Mouse (Mus musculus): ENCODE results near the gene Gal3st3. TPM values are rescaled to one million over a fixed set of nuclear protein-coding genes. Genes with fewer than 3 reads are reported as not detected.
A peak's percentile ranks its signal among the peaks of the same experiment; 100 is the strongest.

Gene Gal3st3
- polyA plus RNA-seq (2014; fragmentation: Nextera tagmentation; extraction: Ambion mirVana), result 15.6 TPM in 2 replicates

DNA sequence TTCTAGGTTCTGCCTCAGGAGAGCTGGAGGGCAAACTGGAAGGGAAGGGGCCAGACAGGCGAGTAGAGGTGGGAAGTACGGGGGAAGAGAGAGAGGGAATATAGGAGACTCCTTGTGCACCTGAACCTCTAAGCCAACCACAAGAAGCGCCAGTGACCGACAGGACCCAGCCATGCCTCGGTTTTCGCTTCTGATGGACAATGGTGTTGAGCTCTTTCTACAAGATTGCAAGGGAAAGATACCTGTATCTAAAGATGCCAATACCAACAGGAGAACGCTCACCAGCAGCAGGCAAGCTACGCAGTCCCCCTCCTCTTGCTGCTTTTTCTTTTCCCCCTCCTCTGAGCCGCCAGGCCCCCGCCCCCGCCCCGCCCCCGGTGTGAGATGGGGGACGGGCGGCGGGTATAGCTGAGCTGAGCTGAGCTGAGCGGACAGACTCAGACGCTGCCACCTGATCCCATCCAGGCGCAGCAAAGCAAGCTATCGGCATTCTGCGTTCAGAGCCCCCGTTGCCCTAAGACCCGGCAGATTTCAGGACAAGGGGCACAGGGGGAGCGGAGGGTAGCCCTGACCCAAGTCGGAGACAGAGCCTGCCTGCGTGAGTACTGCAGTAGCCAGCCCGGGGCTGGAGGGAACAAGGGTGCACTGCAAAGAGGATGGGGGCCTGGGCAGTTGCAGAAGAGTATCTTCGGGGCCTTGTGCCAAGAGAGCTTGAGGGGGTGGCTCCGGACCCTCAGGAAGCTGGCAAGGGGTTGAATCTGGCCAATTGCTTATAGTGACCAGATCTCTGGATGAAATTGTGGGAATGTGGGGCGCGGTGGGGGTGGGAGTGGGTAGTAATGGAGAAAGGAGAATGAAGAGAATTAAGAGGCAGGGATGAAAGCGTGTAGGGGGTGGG lies at the start of gene Gal3st3:
Gal3st3 (plus strand) TSS at position 429 of the 898 bp plus-strand sequence.
- H3K4me1 ChIP-seq (ENCODE audit: control insufficient read depth, insufficient read depth, low read length), result peaks cover 19% of the 10 kb centered on the region
- 5% methylated on average over 32 of the region's 32 CpGs for whole genome bisulfite sequencing
- DNase-seq (ENCODE audit: low spot score, missing footprints) (peak; percentile 93), ATAC-seq (ENCODE audit: low FRiP score) (peak; percentile 54)
- peak within 1 kb of the TSS; percentile 87 for H3K9ac ChIP-seq (ENCODE audit: low read length)
- no peaks in the 10 kb centered on the region for H3K9me3 ChIP-seq (ENCODE audit: control insufficient read depth, low read length)
- peak within 1 kb of the TSS; percentile 58 for H3K4me3 ChIP-seq (ENCODE audit: low read depth, low read length)
- peak within 1 kb of the TSS; percentile 70 for H3K27ac ChIP-seq (ENCODE audit: low read depth, low read length)
- peak within 1 kb of the TSS; percentile 76 for H3K4me2 ChIP-seq
- peaks cover 2% of the 10 kb centered on the region; the same call in 1 of the 2 replicates for H3K36me3 ChIP-seq (ENCODE audit: control insufficient read depth, insufficient read depth, low read length)
- no peaks in the 10 kb centered on the region for H3K27me3 ChIP-seq (ENCODE audit: control insufficient read depth, insufficient read depth, low read length)

DNA sequence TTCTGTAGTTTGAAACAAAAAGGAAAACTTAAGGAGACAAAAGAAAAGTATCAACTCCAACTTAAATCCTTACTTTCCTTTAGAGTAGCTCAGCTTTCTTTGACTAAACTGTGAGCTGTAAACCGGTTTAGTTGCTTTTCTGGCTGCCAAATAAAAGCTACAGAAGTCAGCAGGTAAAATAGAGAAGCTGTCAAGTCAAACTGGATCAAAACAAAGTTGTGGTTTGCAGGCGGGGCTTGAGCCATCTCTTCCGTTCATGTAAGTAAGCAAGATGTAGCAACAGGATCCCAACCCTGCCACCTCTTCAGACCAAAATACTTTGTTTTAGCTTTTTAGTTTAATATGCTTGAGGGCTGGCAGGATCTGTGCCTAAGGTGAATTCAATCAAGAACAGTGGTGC lies 41.0 kb upstream of the Gal3st3 start:
- 52% methylated on average over 3 of the region's 3 CpGs for WGBS

DNA sequence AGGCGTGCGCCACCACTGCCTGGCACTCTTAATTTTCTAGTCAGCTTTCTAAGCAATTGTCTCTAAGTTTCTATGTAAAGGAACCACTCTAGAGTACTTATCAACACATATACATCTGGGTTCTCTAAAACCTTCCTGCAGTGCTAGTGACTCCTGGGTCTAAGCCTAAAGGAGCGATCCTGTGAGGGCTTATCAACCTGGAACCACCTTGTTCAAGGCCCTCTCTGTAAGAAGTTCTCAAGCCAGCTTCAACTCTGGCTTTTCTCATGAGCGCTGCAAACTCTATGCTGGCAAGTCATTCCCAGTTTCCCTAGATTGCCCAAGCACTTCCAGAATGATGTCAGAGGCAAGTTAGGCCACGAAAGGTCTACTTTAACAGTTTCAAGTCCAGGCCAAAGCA lies 31.1 kb upstream of the Gal3st3 start:
- Histone ChIP-seq H3K27ac (ENCODE audit: low read depth, low read length) (no peak overlapping the region), H3K4me3 (ENCODE audit: low read depth, low read length) (no peak overlapping the region), H3K4me1 (ENCODE audit: control insufficient read depth, insufficient read depth, low read length) (peaks cover 9% of the 10 kb centered on the region), H3K27me3 (ENCODE audit: control insufficient read depth, insufficient read depth, low read length) (no peaks in the 10 kb centered on the region), H3K36me3 (ENCODE audit: control insufficient read depth, insufficient read depth, low read length) (no peaks in the 10 kb centered on the region), H3K4me2 (no peak overlapping the region), H3K9ac (ENCODE audit: low read length) (no peak overlapping the region), H3K9me3 (ENCODE audit: control insufficient read depth, low read length) (no peaks in the 10 kb centered on the region)
- ATAC-seq (ENCODE audit: low FRiP score), result no peak
- WGBS, result 96% methylated on average over 5 of the region's 5 CpGs
- no peak for DNase-seq (ENCODE audit: low spot score, missing footprints)

More for the DNA sequence above, 41.0 kb upstream of the Gal3st3 start:
- Histone ChIP-seq H3K36me3 (ENCODE audit: control insufficient read depth, insufficient read depth, low read length) (no peaks in the 10 kb centered on the region), H3K27ac (ENCODE audit: low read depth, low read length) (no peak overlapping the region), H3K4me1 (ENCODE audit: control insufficient read depth, insufficient read depth, low read length) (no peaks in the 10 kb centered on the region), H3K27me3 (ENCODE audit: control insufficient read depth, insufficient read depth, low read length) (no peaks in the 10 kb centered on the region), H3K4me3 (ENCODE audit: low read depth, low read length) (no peak overlapping the region), H3K9me3 (ENCODE audit: control insufficient read depth, low read length) (no peaks in the 10 kb centered on the region), H3K9ac (ENCODE audit: low read length) (no peak overlapping the region), H3K4me2 (no peak overlapping the region)
- ATAC-seq (ENCODE audit: low FRiP score) (no peak), DNase-seq (ENCODE audit: low spot score, missing footprints) (no peak)

DNA sequence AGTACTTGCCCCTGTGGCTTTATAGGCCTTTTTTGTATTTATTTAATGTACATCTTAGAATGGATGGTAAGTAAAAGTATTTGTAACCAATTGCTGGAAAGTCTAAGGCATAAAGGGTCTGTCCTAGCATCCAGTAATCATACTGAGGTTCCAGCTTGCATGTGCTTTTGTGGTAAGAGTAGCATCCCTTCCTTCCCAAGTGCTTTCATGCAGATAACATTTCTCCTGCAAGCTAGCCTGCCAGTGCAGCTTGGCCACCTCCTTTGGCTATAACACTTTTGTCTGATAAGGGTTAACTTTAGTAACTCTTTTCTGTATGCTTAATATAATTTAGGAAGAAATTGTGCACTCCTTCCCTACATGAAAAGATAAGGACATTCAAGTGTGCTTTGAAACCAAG lies 30.1 kb upstream of the Gal3st3 start:
- H3K4me2 ChIP-seq, result no peak overlapping the region
- no peaks in the 10 kb centered on the region for H3K9me3 ChIP-seq (ENCODE audit: control insufficient read depth, low read length)
- no peak overlapping the region for H3K9ac ChIP-seq (ENCODE audit: low read length)
- ATAC-seq (ENCODE audit: low FRiP score) (no peak), DNase-seq (ENCODE audit: low spot score, missing footprints) (no peak)
- H3K4me1 ChIP-seq (ENCODE audit: control insufficient read depth, insufficient read depth, low read length), result peaks cover 12% of the 10 kb centered on the region
- no peak overlapping the region for H3K27ac ChIP-seq (ENCODE audit: low read depth, low read length)
- no peaks in the 10 kb centered on the region for H3K27me3 ChIP-seq (ENCODE audit: control insufficient read depth, insufficient read depth, low read length)
- no peak overlapping the region for H3K4me3 ChIP-seq (ENCODE audit: low read depth, low read length)
- no peaks in the 10 kb centered on the region for H3K36me3 ChIP-seq (ENCODE audit: control insufficient read depth, insufficient read depth, low read length)

DNA sequence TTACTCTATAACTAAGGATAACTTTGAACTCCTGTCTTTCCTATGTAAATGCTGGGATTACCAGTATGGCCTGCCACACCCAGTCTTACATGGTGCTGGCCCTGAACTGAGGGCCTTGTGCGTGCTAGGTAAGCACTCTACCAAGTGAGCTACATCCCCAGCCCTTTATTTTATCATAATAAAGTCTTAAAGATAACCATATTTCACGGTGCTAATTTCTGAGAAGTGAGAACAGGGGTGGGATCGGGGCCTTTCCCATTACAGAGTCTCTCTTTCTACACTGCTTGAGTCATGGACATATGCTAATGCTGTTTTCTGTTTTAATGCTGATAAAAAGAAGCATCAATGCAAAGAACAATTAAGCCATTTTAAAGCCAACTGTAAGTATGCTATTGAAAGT lies 29.3 kb upstream of the Gal3st3 start:
- DNase-seq (ENCODE audit: low spot score, missing footprints) (no peak), ATAC-seq (ENCODE audit: low FRiP score) (no peak)
- Histone ChIP-seq H3K4me1 (ENCODE audit: control insufficient read depth, insufficient read depth, low read length) (peaks cover 12% of the 10 kb centered on the region), H3K27me3 (ENCODE audit: control insufficient read depth, insufficient read depth, low read length) (no peaks in the 10 kb centered on the region), H3K36me3 (ENCODE audit: control insufficient read depth, insufficient read depth, low read length) (no peaks in the 10 kb centered on the region; the same call in 1 of the 2 replicates), H3K4me3 (ENCODE audit: low read depth, low read length) (no peak overlapping the region), H3K9me3 (ENCODE audit: control insufficient read depth, low read length) (no peaks in the 10 kb centered on the region), H3K27ac (ENCODE audit: low read depth, low read length) (no peak overlapping the region), H3K4me2 (no peak overlapping the region), H3K9ac (ENCODE audit: low read length) (no peak overlapping the region)
- 93% methylated on average over 3 of the region's 3 CpGs for WGBS

DNA sequence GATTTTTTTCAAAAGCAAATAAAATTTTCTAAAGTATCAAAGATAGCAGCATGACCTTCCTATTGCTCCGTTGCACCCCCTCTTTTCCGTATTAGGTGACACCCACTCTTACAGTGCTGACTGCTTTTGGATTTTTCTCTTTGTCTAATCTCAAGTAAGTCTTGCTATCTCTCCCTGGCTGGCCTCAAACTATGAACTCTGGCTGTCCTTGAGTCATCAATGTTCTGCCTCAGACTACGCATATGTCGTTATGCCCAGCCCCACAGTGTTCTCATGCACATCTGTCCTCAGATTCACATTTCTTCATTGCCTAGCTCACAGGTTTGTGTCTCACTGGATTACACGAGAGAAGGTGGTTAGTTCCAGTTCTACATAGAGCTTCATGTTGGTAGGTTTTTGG lies 28.7 kb upstream of the Gal3st3 start:
- no peak overlapping the region for H3K4me2 ChIP-seq
- no peak overlapping the region for H3K27ac ChIP-seq (ENCODE audit: low read depth, low read length)
- H3K4me3 ChIP-seq (ENCODE audit: low read depth, low read length), result no peak overlapping the region
- ATAC-seq (ENCODE audit: low FRiP score) (no peak), DNase-seq (ENCODE audit: low spot score, missing footprints) (no peak)
- peaks cover 12% of the 10 kb centered on the region for H3K4me1 ChIP-seq (ENCODE audit: control insufficient read depth, insufficient read depth, low read length)
- no peak overlapping the region for H3K9ac ChIP-seq (ENCODE audit: low read length)
- H3K27me3 ChIP-seq (ENCODE audit: control insufficient read depth, insufficient read depth, low read length), result no peaks in the 10 kb centered on the region
- H3K36me3 ChIP-seq (ENCODE audit: control insufficient read depth, insufficient read depth, low read length), result peaks cover 2% of the 10 kb centered on the region
- no peaks in the 10 kb centered on the region for H3K9me3 ChIP-seq (ENCODE audit: control insufficient read depth, low read length)
- WGBS, result 90% methylated on average over 5 of the region's 5 CpGs

DNA sequence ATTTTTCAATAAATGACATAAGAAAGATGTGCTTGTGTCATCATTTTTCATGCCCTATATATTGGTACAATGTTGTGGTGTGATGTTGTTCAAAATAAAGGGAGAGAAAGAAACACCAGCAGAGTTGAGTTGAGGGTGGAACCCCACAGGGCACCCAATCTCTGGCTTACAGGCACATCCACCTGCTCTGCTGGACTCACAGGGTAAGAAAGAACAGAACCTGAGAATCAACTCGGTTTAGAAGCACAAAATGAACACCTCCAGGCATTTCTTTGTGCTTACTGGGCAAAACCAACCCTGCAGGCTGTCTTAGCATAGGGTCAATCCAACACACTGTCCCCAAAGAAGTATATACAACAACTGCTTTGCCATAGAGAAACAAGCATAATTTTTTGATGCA lies 26.7 kb upstream of the Gal3st3 start:
- Histone ChIP-seq H3K4me3 (ENCODE audit: low read depth, low read length) (peak overlapping the region; percentile 91; the same call in 1 of the 2 replicates), H3K9ac (ENCODE audit: low read length) (no peak overlapping the region), H3K27ac (ENCODE audit: low read depth, low read length) (no peak overlapping the region), H3K4me2 (peak overlapping the region; percentile 95), H3K36me3 (ENCODE audit: control insufficient read depth, insufficient read depth, low read length) (peaks cover 11% of the 10 kb centered on the region), H3K27me3 (ENCODE audit: control insufficient read depth, insufficient read depth, low read length) (no peaks in the 10 kb centered on the region), H3K4me1 (ENCODE audit: control insufficient read depth, insufficient read depth, low read length) (peaks cover 12% of the 10 kb centered on the region), H3K9me3 (ENCODE audit: control insufficient read depth, low read length) (no peaks in the 10 kb centered on the region)
- ATAC-seq (ENCODE audit: low FRiP score) (no peak), DNase-seq (ENCODE audit: low spot score, missing footprints) (no peak)
- WGBS, result 47% methylated on average over 1 of the region's 1 CpGs

DNA sequence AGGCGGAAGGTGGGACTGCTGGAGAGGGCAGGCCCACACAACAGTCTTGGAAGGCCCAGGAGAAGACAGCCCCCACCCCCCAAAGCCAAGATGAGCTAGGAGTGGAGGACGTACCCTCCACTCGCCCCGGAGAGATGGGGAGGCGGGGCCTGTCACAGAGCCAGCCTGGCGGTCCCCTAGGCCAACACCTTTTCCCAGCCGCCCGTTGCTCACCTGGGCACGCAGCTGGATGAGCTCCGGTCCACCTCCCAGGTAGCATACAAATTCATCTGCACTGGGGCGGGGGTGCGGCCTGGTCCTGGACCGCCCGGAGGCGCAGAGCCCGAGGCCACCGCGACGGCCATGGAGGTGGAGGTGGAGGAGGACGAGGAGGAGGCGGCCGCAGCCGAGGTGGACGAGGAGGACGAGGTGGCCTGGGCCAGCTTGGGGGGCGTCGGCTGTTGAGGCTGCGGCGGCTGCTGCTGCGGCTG lies 25.8 kb upstream of the Gal3st3 start:
- DNase-seq (ENCODE audit: low spot score, missing footprints), result peak; percentile 93
- H3K4me2 ChIP-seq, result peak overlapping the region; percentile 95
- H3K9me3 ChIP-seq (ENCODE audit: control insufficient read depth, low read length), result no peaks in the 10 kb centered on the region
- ATAC-seq (ENCODE audit: low FRiP score), result peak; percentile 69
- H3K27me3 ChIP-seq (ENCODE audit: control insufficient read depth, insufficient read depth, low read length), result no peaks in the 10 kb centered on the region
- H3K27ac ChIP-seq (ENCODE audit: low read depth, low read length), result peak overlapping the region; percentile 74
- WGBS, result under 1% methylated on average over 26 of the region's 30 CpGs
- H3K9ac ChIP-seq (ENCODE audit: low read length), result peak overlapping the region; percentile 92
- H3K4me3 ChIP-seq (ENCODE audit: low read depth, low read length), result peak overlapping the region; percentile 91
- peaks cover 12% of the 10 kb centered on the region for H3K36me3 ChIP-seq (ENCODE audit: control insufficient read depth, insufficient read depth, low read length)
- peaks cover 12% of the 10 kb centered on the region for H3K4me1 ChIP-seq (ENCODE audit: control insufficient read depth, insufficient read depth, low read length)
